Mouse (Mus musculus) embryonic facial prominence, embryonic 13.5 days (tissue): ENCODE data around the gene Irx5. TPM values are rescaled to one million over a fixed set of nuclear protein-coding genes. Genes with fewer than 3 reads are reported as not detected.

ENCODE experiments used
- ATAC-seq: fragments of 200-750 bp; cut with Nextera tagmentation; 2 replicates; pipeline ENCODE4 v1.8.0; 2017; ENCODE audit warnings: low read depth; ENCODE audit not compliant: insufficient number of reproducible peaks, insufficient read depth, low FRiP score, low TSS enrichment
- H3K27ac ChIP-seq: fragments of 300-500 bp; sonication (generic); 2 replicates; pipeline ENCODE4 v1.5.1; 2015; ENCODE audit warnings: moderate library complexity, mild to moderate bottlenecking, inconsistent platforms
- H3K27me3 ChIP-seq: fragments of 300-500 bp; sonication (generic); 2 replicates; pipeline ENCODE4 v1.6.1; 2015; ENCODE audit warnings: mild to moderate bottlenecking, inconsistent platforms
- H3K36me3 ChIP-seq: fragments of 300-500 bp; sonication (generic); 2 replicates; pipeline ENCODE4 v1.6.1; 2015; ENCODE audit warnings: mild to moderate bottlenecking, inconsistent platforms
- H3K4me1 ChIP-seq: fragments of 300-500 bp; sonication (generic); 2 replicates; pipeline ENCODE4 v1.6.1; 2015; ENCODE audit warnings: inconsistent platforms
- H3K4me2 ChIP-seq: fragments of 300-500 bp; sonication (generic); 2 replicates; pipeline ENCODE4 v1.6.1; 2015; ENCODE audit warnings: moderate library complexity, mild to moderate bottlenecking, inconsistent platforms
- H3K4me3 ChIP-seq: fragments of 300-500 bp; sonication (generic); 2 replicates; pipeline ENCODE4 v1.5.1; 2015; ENCODE audit warnings: mild to moderate bottlenecking, inconsistent platforms
- H3K9ac ChIP-seq: fragments of 300-500 bp; sonication (generic); 2 replicates; pipeline ENCODE4 v1.6.1; 2015; ENCODE audit warnings: mild to moderate bottlenecking, inconsistent platforms
- H3K9me3 ChIP-seq: fragments of 300-500 bp; sonication (generic); 2 replicates; pipeline ENCODE4 v1.6.1; 2016; ENCODE audit warnings: inconsistent platforms
- WGBS: fragments of 180-500 bp; shearing (Covaris S2); methylation state at CpG from one replicate; pipeline ENCODE4 v1.1.7; 2015; ENCODE audit warnings: mixed read lengths; 5-methylcytosine and 5-hydroxymethylcytosine counted together
- polyA plus RNA-seq: library from polyadenylated mRNA; unstranded; fragments of >200 nt; fragmentation: Nextera tagmentation; extraction: Ambion mirVana; gene quantifications from 2 replicates; pipeline ENCODE4 v1.2.1, GENCODE M21; 2015

The Irx5 gene
- polyA plus RNA-seq, 1 experiment from 2014 or later, result 27.2 TPM

- H3K27ac ChIP-seq, result peak overlapping the region; percentile 69; the same call in 1 of the 2 replicates
- no peak for ATAC-seq
- peak overlapping the region; percentile 69 for H3K9ac ChIP-seq
- peaks cover 10% of the 10 kb centered on the region for H3K36me3 ChIP-seq
- peak overlapping the region; percentile 45 for H3K4me3 ChIP-seq
- H3K4me1 ChIP-seq, result peaks cover 68% of the 10 kb centered on the region
- H3K27me3 ChIP-seq, result peaks cover 79% of the 10 kb centered on the region
- WGBS, result 5% methylated on average over 15 of the region's 15 CpGs
- no peaks in the 10 kb centered on the region for H3K9me3 ChIP-seq
- peak overlapping the region; percentile 69 for H3K4me2 ChIP-seq
Observed at GRCm38 (mm10) chr8:92362396-92363115, 5.1 kb downstream of the Irx5 start.

GRCm38 (mm10) chr8:92363217-92364147 lies 6.1 kb downstream of the Irx5 start:
- Histone ChIP-seq H3K4me1 (peaks cover 77% of the 10 kb centered on the region), H3K9ac (peak overlapping the region; percentile 69), H3K27ac (peak overlapping the region; percentile 49; the same call in 1 of the 2 replicates), H3K4me2 (peak overlapping the region; percentile 69), H3K9me3 (no peaks in the 10 kb centered on the region), H3K27me3 (peaks cover 85% of the 10 kb centered on the region), H3K4me3 (peak overlapping the region; percentile 45), H3K36me3 (peaks cover 10% of the 10 kb centered on the region)
- ATAC-seq, result no peak
- 5% methylated on average over 45 of the region's 45 CpGs for WGBS

GRCm38 (mm10) chr8:92364148-92364775 lies 6.8 kb downstream of the Irx5 start:
- H3K4me1 ChIP-seq, result peaks cover 80% of the 10 kb centered on the region
- WGBS, result 11% methylated on average over 20 of the region's 20 CpGs
- H3K27ac ChIP-seq, result peak overlapping the region; percentile 49; the same call in 1 of the 2 replicates
- no peaks in the 10 kb centered on the region for H3K9me3 ChIP-seq
- peaks cover 88% of the 10 kb centered on the region for H3K27me3 ChIP-seq
- peak overlapping the region; percentile 69 for H3K4me2 ChIP-seq
- ATAC-seq, result peak; percentile 13; the same call in 1 of the 2 replicates
- H3K4me3 ChIP-seq, result peak overlapping the region; percentile 45
- H3K9ac ChIP-seq, result peak overlapping the region; percentile 69
- peaks cover 10% of the 10 kb centered on the region for H3K36me3 ChIP-seq

- H3K9me3 ChIP-seq, result no peaks in the 10 kb centered on the region
- peaks cover 9% of the 10 kb centered on the region for H3K36me3 ChIP-seq
- ATAC-seq, result 0 out of 2 replicates have a peak, but pooled peaks have one; percentile 11
- WGBS, result 28% methylated on average over 20 of the region's 20 CpGs
- peaks cover 86% of the 10 kb centered on the region for H3K27me3 ChIP-seq
- H3K4me3 ChIP-seq, result peak overlapping the region; percentile 45
- peak overlapping the region; percentile 49; the same call in 1 of the 2 replicates for H3K27ac ChIP-seq
- peak overlapping the region; percentile 69 for H3K9ac ChIP-seq
- peaks cover 75% of the 10 kb centered on the region for H3K4me1 ChIP-seq
- H3K4me2 ChIP-seq, result peak overlapping the region; percentile 69
Observed at GRCm38 (mm10) chr8:92364776-92365240, 7.4 kb downstream of the Irx5 start.

- Histone ChIP-seq H3K9ac (peak overlapping the region; percentile 69), H3K9me3 (no peaks in the 10 kb centered on the region), H3K27me3 (peaks cover 86% of the 10 kb centered on the region), H3K4me3 (peak overlapping the region; percentile 45), H3K4me1 (peaks cover 75% of the 10 kb centered on the region), H3K4me2 (peak overlapping the region; percentile 69), H3K36me3 (peaks cover 3% of the 10 kb centered on the region), H3K27ac (peak overlapping the region; percentile 1; the same call in 1 of the 2 replicates)
- no peak for ATAC-seq
- WGBS, result 5% methylated on average over 36 of the region's 36 CpGs
Observed at GRCm38 (mm10) chr8:92365241-92365943, 8.0 kb downstream of the Irx5 start.

- Histone ChIP-seq H3K4me3 (peak overlapping the region; percentile 45), H3K36me3 (no peaks in the 10 kb centered on the region), H3K27me3 (peaks cover 82% of the 10 kb centered on the region), H3K9ac (peak overlapping the region; percentile 69; the same call in 1 of the 2 replicates), H3K9me3 (no peaks in the 10 kb centered on the region), H3K4me1 (peaks cover 73% of the 10 kb centered on the region), H3K27ac (0 out of 2 replicates have a peak overlapping the region, but pooled peaks have one; percentile 1), H3K4me2 (peak overlapping the region; percentile 69)
- 17% methylated on average over 26 of the region's 26 CpGs for WGBS
- no peak for ATAC-seq
Observed at GRCm38 (mm10) chr8:92365944-92366735, 8.7 kb downstream of the Irx5 start.

- H3K27me3 ChIP-seq, result peaks cover 78% of the 10 kb centered on the region
- no peak overlapping the region for H3K27ac ChIP-seq
- H3K4me3 ChIP-seq, result peak overlapping the region; percentile 45
- peak overlapping the region; percentile 69 for H3K4me2 ChIP-seq
- no peak overlapping the region for H3K9ac ChIP-seq
- 21% methylated on average over 20 of the region's 20 CpGs for WGBS
- H3K36me3 ChIP-seq, result no peaks in the 10 kb centered on the region
- peaks cover 71% of the 10 kb centered on the region for H3K4me1 ChIP-seq
- ATAC-seq, result no peak
- H3K9me3 ChIP-seq, result no peaks in the 10 kb centered on the region
Observed at GRCm38 (mm10) chr8:92366736-92367267, 9.4 kb downstream of the Irx5 start.

- peaks cover 8% of the 10 kb centered on the region for H3K4me1 ChIP-seq
- WGBS, result 12% methylated on average over 6 of the region's 6 CpGs
- H3K36me3 ChIP-seq, result no peaks in the 10 kb centered on the region
- no peaks in the 10 kb centered on the region for H3K9me3 ChIP-seq
- H3K4me3 ChIP-seq, result no peak overlapping the region
- H3K9ac ChIP-seq, result no peak overlapping the region
- ATAC-seq, result 0 out of 2 replicates have a peak, but pooled peaks have one; percentile 32
- no peak overlapping the region for H3K27ac ChIP-seq
- H3K27me3 ChIP-seq, result peaks cover 52% of the 10 kb centered on the region
- H3K4me2 ChIP-seq, result no peak overlapping the region
Observed at GRCm38 (mm10) chr8:92379524-92379923, 22.1 kb downstream of the Irx5 start.

- WGBS, result 60% methylated on average over 2 of the region's 2 CpGs
- Histone ChIP-seq H3K4me1 (peaks cover 8% of the 10 kb centered on the region), H3K9me3 (no peaks in the 10 kb centered on the region), H3K27me3 (peaks cover 53% of the 10 kb centered on the region), H3K27ac (no peak overlapping the region), H3K9ac (no peak overlapping the region), H3K36me3 (no peaks in the 10 kb centered on the region), H3K4me2 (no peak overlapping the region), H3K4me3 (no peak overlapping the region)
- no peak for ATAC-seq
Observed at GRCm38 (mm10) chr8:92380571-92380970, 23.1 kb downstream of the Irx5 start.

GRCm38 (mm10) chr8:92387893-92388292 lies 30.5 kb downstream of the Irx5 start:
- Histone ChIP-seq H3K27me3 (peaks cover 17% of the 10 kb centered on the region), H3K4me3 (no peak overlapping the region), H3K9me3 (no peaks in the 10 kb centered on the region), H3K27ac (no peak overlapping the region), H3K9ac (no peak overlapping the region), H3K4me1 (no peaks in the 10 kb centered on the region), H3K4me2 (no peak overlapping the region), H3K36me3 (no peaks in the 10 kb centered on the region)
- WGBS, result 77% methylated on average over 4 of the region's 4 CpGs
- ATAC-seq, result no peak
